Mouse (Mus musculus) layer of hippocampus, adult 9-10 months (tissue): ENCODE measurements around the gene Adcy4.

Experiments
- DNase-seq: peaks from one replicate; pipeline ENCODE4 v3.0.0; 2022; ENCODE audit warnings: low spot score

Gene Adcy4

DNA sequence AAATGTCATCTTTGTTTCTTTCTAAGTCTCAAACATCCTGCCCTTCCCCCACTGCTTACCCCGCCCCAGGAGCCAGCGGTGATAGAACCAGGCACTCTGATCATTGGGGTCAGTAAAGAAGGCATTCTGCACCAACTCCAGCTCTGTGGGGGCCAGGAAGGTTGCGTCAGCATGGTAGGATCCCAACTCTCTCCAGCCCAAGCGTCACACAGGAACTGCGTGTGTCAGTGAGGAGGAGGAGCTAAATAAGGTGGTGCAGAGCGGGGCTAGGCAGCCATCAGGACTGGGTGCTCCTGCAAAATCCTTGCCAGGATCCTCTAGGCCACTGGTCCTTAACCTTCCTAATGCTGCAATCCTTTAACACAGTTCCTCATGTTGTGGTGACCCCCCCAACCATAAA lies 64.2 kb downstream of the Adcy4 start:
- no peak for DNase-seq
